Mouse (Mus musculus) MEL (cell line): Measurements from ENCODE around the gene Olfr800.

Experiments used
- CTCF ChIP-seq, 3 experiments: IDR thresholded peaks in 2 of 3; conservative IDR thresholded peaks in 1 of 3; 2 replicates each; pipeline ENCODE4 v1.5.1; 2011 to 2012; ENCODE audit warnings: low read length in 3 of 3, low read depth in 2 of 3, mild to moderate bottlenecking in 2 of 3, improper control_type of control experiment in 1 of 3, inconsistent platforms in 1 of 3, mixed read lengths in 1 of 3, moderate library complexity in 1 of 3; ENCODE audit not compliant: control insufficient read depth in 1 of 3, insufficient read depth in 1 of 3, poor library complexity in 1 of 3, severe bottlenecking in 1 of 3
- MAZ ChIP-seq: IDR thresholded peaks from 2 replicates; pipeline ENCODE4 v1.6.1; 2012; ENCODE audit warnings: low read depth, mild to moderate bottlenecking, inconsistent platforms, low read length, improper control_type of control experiment

DNA sequence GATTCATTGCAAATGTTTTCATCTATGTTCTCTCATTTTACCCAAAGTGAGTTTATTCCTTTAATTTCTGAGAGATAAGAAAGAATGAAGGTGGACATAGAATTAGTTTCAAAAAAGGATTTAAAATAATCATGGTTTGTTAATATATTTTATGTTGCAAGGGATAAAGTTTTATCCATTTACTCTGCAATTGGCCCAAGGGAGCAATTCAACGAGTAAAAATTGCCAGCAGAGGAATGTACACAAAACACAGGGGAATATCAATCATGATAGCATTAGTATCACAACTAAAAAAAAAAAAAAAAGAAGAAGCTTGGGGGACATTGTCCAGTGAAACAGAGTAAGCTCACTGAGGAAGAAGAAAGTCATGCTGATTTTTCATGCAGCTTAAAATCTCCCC, 30.6 kb downstream of the Olfr800 start, which contains the start of gene Olfr802:
- TF ChIP-seq CTCF (IDR thresholded peaks at IDR 0.05 in 2 of 3, conservative IDR thresholded peaks at IDR 0.05 in 1 of 3; ENCODE audit: control insufficient read depth in 1 of 3, insufficient read depth in 1 of 3, low read depth in 2 of 3, low read length in 3 of 3, poor library complexity in 1 of 3, severe bottlenecking in 1 of 3) (no peak), MAZ (no peak)
